Mouse (Mus musculus): Measurements from ENCODE around the gene Dhrs4. TPM values are rescaled to one million over a fixed set of nuclear protein-coding genes. Genes with fewer than 3 reads are reported as not detected.

Gene Dhrs4
- polyA plus RNA-seq, 1 experiment from 2014 or later: 165 TPM

GRCm38 (mm10) chr14:55515846-55516245 lies 37.3 kb downstream of the Dhrs4 start:
- peaks cover 1% of the 10 kb centered on the region; the same call in 1 of the 2 replicates for H3K4me1 ChIP-seq (ENCODE audit: control insufficient read depth, insufficient read depth, low read length)
- no peak overlapping the region for H3K27ac ChIP-seq (ENCODE audit: low read length)
- no peaks in the 10 kb centered on the region for H3K36me3 ChIP-seq (ENCODE audit: control insufficient read depth, insufficient read depth, low read length)
- H3K4me2 ChIP-seq (ENCODE audit: low read depth, low read length): no peak overlapping the region
- peaks cover 9% of the 10 kb centered on the region; the same call in 1 of the 2 replicates for H3K27me3 ChIP-seq (replicated peaks; ENCODE audit: control insufficient read depth, insufficient read depth, low read length)
- H3K4me3 ChIP-seq (ENCODE audit: low read length): no peak overlapping the region
- WGBS: 87% methylated on average over 4 of the region's 4 CpGs
- H3K9me3 ChIP-seq (ENCODE audit: control insufficient read depth, low read length): no peaks in the 10 kb centered on the region
- no peak overlapping the region for H3K9ac ChIP-seq (ENCODE audit: low read depth, low read length)
- no peak for ATAC-seq

GRCm38 (mm10) chr14:55518897-55519296 lies 40.3 kb downstream of the Dhrs4 start:
- peaks cover 26% of the 10 kb centered on the region for H3K27me3 ChIP-seq (replicated peaks; ENCODE audit: control insufficient read depth, insufficient read depth, low read length)
- H3K36me3 ChIP-seq (ENCODE audit: control insufficient read depth, insufficient read depth, low read length): no peaks in the 10 kb centered on the region
- no peaks in the 10 kb centered on the region for H3K9me3 ChIP-seq (ENCODE audit: control insufficient read depth, low read length)
- no peak overlapping the region for H3K27ac ChIP-seq (ENCODE audit: low read length)
- no peak overlapping the region for H3K9ac ChIP-seq (ENCODE audit: low read depth, low read length)
- peaks cover 4% of the 10 kb centered on the region; the same call in 1 of the 2 replicates for H3K4me1 ChIP-seq (ENCODE audit: control insufficient read depth, insufficient read depth, low read length)
- no peak overlapping the region for H3K4me3 ChIP-seq (ENCODE audit: low read length)
- no peak overlapping the region for H3K4me2 ChIP-seq (ENCODE audit: low read depth, low read length)
- no peak for ATAC-seq
- WGBS: 46% methylated on average over 2 of the region's 2 CpGs

- Histone ChIP-seq H3K9ac (ENCODE audit: low read depth, low read length) (no peak overlapping the region), H3K27ac (ENCODE audit: low read length) (no peak overlapping the region), H3K36me3 (ENCODE audit: control insufficient read depth, insufficient read depth, low read length) (no peaks in the 10 kb centered on the region), H3K4me3 (ENCODE audit: low read length) (no peak overlapping the region), H3K9me3 (ENCODE audit: control insufficient read depth, low read length) (no peaks in the 10 kb centered on the region), H3K4me2 (ENCODE audit: low read depth, low read length) (no peak overlapping the region), H3K4me1 (ENCODE audit: control insufficient read depth, insufficient read depth, low read length) (peaks cover 4% of the 10 kb centered on the region; the same call in 1 of the 2 replicates), H3K27me3 (replicated peaks; ENCODE audit: control insufficient read depth, insufficient read depth, low read length) (peaks cover 32% of the 10 kb centered on the region)
- no peak for ATAC-seq
- 65% methylated on average over 4 of the region's 4 CpGs for WGBS
Measured at GRCm38 (mm10) chr14:55519604-55520003, 41.0 kb downstream of the Dhrs4 start.

GRCm38 (mm10) chr14:55520451-55521361 lies 42.1 kb downstream of the Dhrs4 start:
- H3K4me3 ChIP-seq (ENCODE audit: low read length): peak overlapping the region; percentile 58
- peak overlapping the region; percentile 59 for H3K9ac ChIP-seq (ENCODE audit: low read depth, low read length)
- peak; percentile 65 for ATAC-seq
- peaks cover 38% of the 10 kb centered on the region for H3K27me3 ChIP-seq (replicated peaks; ENCODE audit: control insufficient read depth, insufficient read depth, low read length)
- no peaks in the 10 kb centered on the region for H3K36me3 ChIP-seq (ENCODE audit: control insufficient read depth, insufficient read depth, low read length)
- WGBS: under 1% methylated on average over 61 of the region's 61 CpGs
- no peak overlapping the region for H3K27ac ChIP-seq (ENCODE audit: low read length)
- peaks cover 4% of the 10 kb centered on the region; the same call in 1 of the 2 replicates for H3K4me1 ChIP-seq (ENCODE audit: control insufficient read depth, insufficient read depth, low read length)
- no peaks in the 10 kb centered on the region for H3K9me3 ChIP-seq (ENCODE audit: control insufficient read depth, low read length)
- H3K4me2 ChIP-seq (ENCODE audit: low read depth, low read length): peak overlapping the region; percentile 95

- ATAC-seq: no peak
- no peak overlapping the region for H3K9ac ChIP-seq (ENCODE audit: low read depth, low read length)
- no peak overlapping the region for H3K4me3 ChIP-seq (ENCODE audit: low read length)
- no peaks in the 10 kb centered on the region for H3K36me3 ChIP-seq (ENCODE audit: control insufficient read depth, insufficient read depth, low read length)
- H3K27me3 ChIP-seq (replicated peaks; ENCODE audit: control insufficient read depth, insufficient read depth, low read length): peaks cover 34% of the 10 kb centered on the region
- H3K27ac ChIP-seq (ENCODE audit: low read length): no peak overlapping the region
- no peak overlapping the region for H3K4me2 ChIP-seq (ENCODE audit: low read depth, low read length)
- 51% methylated on average over 4 of the region's 4 CpGs for WGBS
- peaks cover 4% of the 10 kb centered on the region; the same call in 1 of the 2 replicates for H3K4me1 ChIP-seq (ENCODE audit: control insufficient read depth, insufficient read depth, low read length)
- no peaks in the 10 kb centered on the region for H3K9me3 ChIP-seq (ENCODE audit: control insufficient read depth, low read length)
Measured at GRCm38 (mm10) chr14:55524062-55524461, 45.5 kb downstream of the Dhrs4 start.

- no peak within 1 kb of the TSS for H3K4me2 ChIP-seq (ENCODE audit: low read depth, low read length)
- H3K9me3 ChIP-seq (ENCODE audit: control insufficient read depth, low read length): no peaks in the 10 kb centered on the region
- no peak within 1 kb of the TSS for H3K9ac ChIP-seq (ENCODE audit: low read depth, low read length)
- ATAC-seq: no peak
- no peaks in the 10 kb centered on the region for H3K36me3 ChIP-seq (ENCODE audit: control insufficient read depth, insufficient read depth, low read length)
- peaks cover 4% of the 10 kb centered on the region; the same call in 1 of the 2 replicates for H3K4me1 ChIP-seq (ENCODE audit: control insufficient read depth, insufficient read depth, low read length)
- no peak within 1 kb of the TSS for H3K4me3 ChIP-seq (ENCODE audit: low read length)
- WGBS: 25% methylated on average over 8 of the region's 8 CpGs
- H3K27me3 ChIP-seq (replicated peaks; ENCODE audit: control insufficient read depth, insufficient read depth, low read length): peaks cover 34% of the 10 kb centered on the region
- no peak within 1 kb of the TSS for H3K27ac ChIP-seq (ENCODE audit: low read length)
Measured at GRCm38 (mm10) chr14:55524785-55525184, 46.2 kb downstream of the Dhrs4 start, which contains the start of gene Nrl. Nrl (minus strand) TSS chr14:55524981.

GRCm38 (mm10) chr14:55526674-55527073 lies 48.1 kb downstream of the Dhrs4 start:
- no peaks in the 10 kb centered on the region for H3K4me1 ChIP-seq (ENCODE audit: control insufficient read depth, insufficient read depth, low read length)
- 64% methylated on average over 2 of the region's 2 CpGs for WGBS
- H3K4me2 ChIP-seq (ENCODE audit: low read depth, low read length): no peak overlapping the region
- H3K27me3 ChIP-seq (replicated peaks; ENCODE audit: control insufficient read depth, insufficient read depth, low read length): peaks cover 26% of the 10 kb centered on the region
- H3K27ac ChIP-seq (ENCODE audit: low read length): no peak overlapping the region
- no peaks in the 10 kb centered on the region for H3K36me3 ChIP-seq (ENCODE audit: control insufficient read depth, insufficient read depth, low read length)
- no peaks in the 10 kb centered on the region for H3K9me3 ChIP-seq (ENCODE audit: control insufficient read depth, low read length)
- no peak overlapping the region for H3K4me3 ChIP-seq (ENCODE audit: low read length)
- no peak overlapping the region for H3K9ac ChIP-seq (ENCODE audit: low read depth, low read length)
- ATAC-seq: no peak

- peaks cover 18% of the 10 kb centered on the region for H3K27me3 ChIP-seq (replicated peaks; ENCODE audit: control insufficient read depth, insufficient read depth, low read length)
- H3K4me1 ChIP-seq (ENCODE audit: control insufficient read depth, insufficient read depth, low read length): no peaks in the 10 kb centered on the region
- no peak overlapping the region for H3K4me2 ChIP-seq (ENCODE audit: low read depth, low read length)
- H3K27ac ChIP-seq (ENCODE audit: low read length): no peak overlapping the region
- no peak overlapping the region for H3K4me3 ChIP-seq (ENCODE audit: low read length)
- H3K9ac ChIP-seq (ENCODE audit: low read depth, low read length): no peak overlapping the region
- no peaks in the 10 kb centered on the region for H3K36me3 ChIP-seq (ENCODE audit: control insufficient read depth, insufficient read depth, low read length)
- H3K9me3 ChIP-seq (ENCODE audit: control insufficient read depth, low read length): no peaks in the 10 kb centered on the region
- WGBS: 23% methylated on average over 3 of the region's 3 CpGs
- no peak for ATAC-seq
Measured at GRCm38 (mm10) chr14:55527940-55528339, 49.4 kb downstream of the Dhrs4 start.

GRCm38 (mm10) chr14:55536116-55536745 lies 57.7 kb downstream of the Dhrs4 start:
- peaks cover 12% of the 10 kb centered on the region for H3K4me1 ChIP-seq (ENCODE audit: control insufficient read depth, insufficient read depth, low read length)
- no peaks in the 10 kb centered on the region for H3K9me3 ChIP-seq (ENCODE audit: control insufficient read depth, low read length)
- WGBS: 45% methylated on average over 6 of the region's 6 CpGs
- no peak overlapping the region for H3K9ac ChIP-seq (ENCODE audit: low read depth, low read length)
- no peak overlapping the region for H3K4me3 ChIP-seq (ENCODE audit: low read length)
- H3K36me3 ChIP-seq (ENCODE audit: control insufficient read depth, insufficient read depth, low read length): no peaks in the 10 kb centered on the region
- no peak overlapping the region for H3K4me2 ChIP-seq (ENCODE audit: low read depth, low read length)
- ATAC-seq: no peak
- no peaks in the 10 kb centered on the region for H3K27me3 ChIP-seq (replicated peaks; ENCODE audit: control insufficient read depth, insufficient read depth, low read length)
- H3K27ac ChIP-seq (ENCODE audit: low read length): no peak overlapping the region

Measured in intestine, embryonic 16.5 days (tissue).